Mouse (Mus musculus) adrenal gland, postnatal 4 days (tissue): Measurements from ENCODE around the gene Copg2. TPM values are rescaled to one million over a fixed set of nuclear protein-coding genes. Genes with fewer than 3 reads are reported as not detected.

Experiments used
- DNase-seq, 2 experiments: peaks; one replicate each; pipeline ENCODE4 v3.0.0; 2021 to 2022; ENCODE audit warnings: low spot score in 2 of 2, mixed read lengths in 2 of 2
- long read RNA-seq, 2 experiments: library from polyadenylated mRNA; stranded (forward); transcript quantifications; one replicate each; pipeline ENCODE4 v2.0.0; 2021
- total RNA-seq, 2 experiments: library from RNA; stranded (reverse); gene quantifications; 2 replicates each; pipeline ENCODE4 v1.2.3; 2021

Copg2 gene
- 10 to 100 TPM; 76.1 to 79.0 TPM for total RNA-seq
- long read RNA-seq, experiment 1, transcript Copg2-201 (24 exons, 3,961 nt): major isoform, 5 of 13 reads
- long read RNA-seq, experiment 1, partial matches to known transcripts: 2 of 13 reads
- long read RNA-seq, experiment 1, other reads (novel, unspliced or antisense): 4 of 13 reads
- long read RNA-seq, experiment 2, transcript Copg2-201 (24 exons, 3,961 nt): major isoform, 14 of 29 reads
- long read RNA-seq, experiment 2, partial matches to known transcripts: 5 of 29 reads
- long read RNA-seq, experiment 2, other reads (novel, unspliced or antisense): 7 of 29 reads

DNA sequence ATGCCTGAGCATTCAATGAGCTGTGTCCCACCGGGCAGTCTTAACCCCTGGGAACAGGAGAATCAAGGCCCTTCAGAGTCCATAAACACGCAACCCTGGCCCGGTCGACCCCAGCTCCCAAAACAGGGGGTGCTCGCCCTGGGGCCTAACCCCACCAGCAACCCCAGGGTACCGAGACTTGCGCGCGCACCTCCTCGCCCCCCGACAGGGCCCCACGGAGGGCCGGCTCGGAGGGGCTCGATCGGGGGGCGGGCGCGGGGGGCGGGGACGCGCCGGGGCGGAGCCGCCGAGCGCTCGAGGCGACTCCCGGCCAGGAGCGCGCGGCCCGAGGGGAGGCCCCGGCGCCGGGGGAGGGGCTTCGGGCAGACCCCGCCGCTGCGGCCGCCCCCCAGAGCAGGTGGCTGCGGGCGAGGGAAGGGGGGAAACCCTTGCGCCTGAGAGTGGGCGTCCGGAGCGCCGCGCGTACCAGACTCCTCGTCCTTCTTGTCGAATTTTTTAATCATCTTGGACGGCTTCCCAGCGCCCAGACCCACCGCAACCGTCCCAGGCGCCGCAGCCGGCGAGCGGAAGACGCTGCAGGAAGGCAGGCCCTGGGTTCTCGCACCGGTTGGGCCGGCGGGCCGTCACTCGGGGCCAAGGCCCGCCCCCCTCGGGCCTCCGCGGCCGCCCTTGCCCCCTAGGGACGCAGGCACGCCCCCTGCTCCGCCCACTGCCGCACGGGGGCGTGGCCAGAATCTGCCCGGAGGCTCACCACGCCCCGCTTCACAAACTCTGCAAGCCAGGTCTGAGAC is at the start of gene Copg2:
Copg2 (minus strand) TSS at position 600 of the 791 bp plus-strand sequence.
- peak; percentile 91 to 97 for DNase-seq

DNA sequence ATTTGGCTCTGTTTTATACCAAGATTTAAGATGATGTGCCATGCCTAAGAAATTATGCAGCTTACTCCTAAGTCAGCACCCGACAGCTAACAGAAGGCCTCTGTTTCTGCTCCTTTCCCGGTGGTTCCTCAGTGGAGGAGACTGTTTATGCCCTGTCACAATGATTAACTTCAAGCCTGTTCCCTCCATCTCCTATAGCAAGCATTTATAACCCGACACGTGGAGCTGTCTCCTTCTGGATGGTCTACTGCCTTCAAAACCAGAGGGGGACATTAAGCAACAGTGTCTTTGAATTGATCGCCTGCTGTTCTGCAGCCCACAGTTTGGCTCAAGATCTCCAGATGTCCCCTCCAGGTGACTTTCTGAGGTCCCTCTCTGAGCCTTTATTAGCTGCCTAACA is 42.7 kb upstream of the Copg2 start:
- DNase-seq: no peak

DNA sequence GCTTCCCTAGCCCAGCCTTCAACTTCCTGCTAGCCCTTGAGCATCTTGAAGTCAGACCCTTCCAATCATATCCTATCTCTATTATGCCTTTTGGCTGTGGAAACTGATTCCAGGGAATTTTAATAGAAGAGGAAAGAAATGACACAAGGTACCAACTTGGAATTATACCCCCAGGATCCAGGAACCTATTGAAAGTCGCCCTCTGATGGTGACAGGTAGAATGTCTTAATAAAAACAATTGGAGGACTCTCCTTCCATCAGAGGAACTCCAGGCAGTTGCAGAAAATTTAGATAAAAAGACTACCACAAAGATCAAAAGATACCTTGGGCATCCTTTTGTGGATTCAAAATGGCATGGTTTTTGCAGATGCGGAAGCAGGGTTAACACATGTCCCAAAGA is 26.2 kb upstream of the Copg2 start:
- DNase-seq: no peak

DNA sequence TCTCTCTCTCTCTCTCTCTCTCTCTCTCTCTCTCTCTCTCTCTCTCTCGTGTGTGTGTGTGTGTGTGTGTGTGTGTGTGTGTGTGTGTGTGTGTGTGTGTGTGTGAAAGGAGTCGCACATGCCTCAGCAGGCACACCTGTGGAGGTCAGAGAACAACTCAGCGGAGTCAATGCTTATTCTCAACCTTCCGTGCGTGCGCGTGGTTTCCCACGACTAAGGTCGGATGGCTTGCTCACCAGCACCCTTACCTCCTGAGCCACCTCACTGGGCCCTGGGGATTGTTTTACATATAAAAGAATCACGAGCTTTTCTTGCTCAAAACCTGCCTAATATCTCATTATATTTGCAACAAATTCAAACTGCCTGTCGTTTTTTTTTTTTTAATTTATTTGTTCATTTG is 25.2 kb upstream of the Copg2 start:
- no peak for DNase-seq

DNA sequence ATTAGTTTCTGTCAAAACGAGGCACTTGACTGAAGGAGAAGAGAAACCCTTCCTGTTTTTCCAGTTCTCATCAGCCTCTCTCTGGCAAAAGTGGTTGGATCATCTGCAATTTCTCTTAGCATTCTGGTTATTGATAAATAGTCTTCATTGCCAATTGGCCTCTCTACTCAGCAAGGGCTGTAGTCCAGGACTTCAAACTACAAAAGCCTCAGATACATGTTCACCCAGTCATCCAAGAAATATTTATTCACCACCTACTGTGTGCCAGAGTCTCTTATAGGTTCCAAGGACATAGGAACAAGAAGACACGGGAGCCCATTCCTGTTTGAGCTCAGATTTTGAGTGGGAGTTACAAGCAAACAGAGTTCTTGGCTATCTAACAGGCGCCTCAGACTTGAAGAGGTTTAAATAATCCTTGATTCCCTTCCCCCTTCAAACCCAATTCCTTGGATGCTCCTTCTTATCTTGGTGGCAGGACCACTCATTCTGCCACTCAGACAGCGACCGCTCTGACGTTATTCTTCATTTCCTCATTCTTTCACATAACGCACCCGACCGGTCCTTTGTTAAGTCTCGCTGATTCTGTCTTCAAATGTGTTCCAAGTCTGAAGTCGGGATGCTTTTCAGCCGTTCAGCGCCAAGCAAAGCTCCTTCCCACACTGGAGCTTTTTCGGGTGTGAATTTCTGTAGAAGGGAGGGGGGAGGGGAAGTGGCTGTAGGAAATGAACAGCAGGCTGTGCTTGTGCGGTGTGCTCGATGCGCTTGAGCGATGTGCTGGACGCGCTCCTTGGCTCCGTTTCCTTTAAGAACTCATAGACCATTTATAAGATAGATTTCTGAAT is 24.5 kb upstream of the Copg2 start:
- no peak for DNase-seq

DNA sequence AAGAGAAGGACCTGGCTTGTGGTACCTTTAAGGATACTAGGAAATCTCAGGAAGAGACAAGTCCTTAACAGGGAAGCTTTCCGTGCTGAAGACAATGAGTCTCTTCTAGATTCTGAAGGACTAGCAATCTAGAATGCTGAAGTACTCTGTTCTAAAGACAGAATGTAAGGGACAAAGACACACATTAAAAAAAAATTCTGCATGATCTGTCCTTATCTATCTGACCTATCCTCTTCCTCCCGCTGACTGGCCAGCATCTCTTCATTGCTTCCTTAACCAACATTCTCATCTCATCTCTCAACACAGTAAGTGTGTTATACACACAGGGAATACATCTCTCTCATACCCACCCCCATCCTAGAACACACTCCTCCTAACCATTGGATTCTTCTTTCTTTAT is 18.9 kb upstream of the Copg2 start, which contains the start of gene Tsga13:
Tsga13 (minus strand) TSS at position 101 of the 400 bp plus-strand sequence.
- DNase-seq: no peak

DNA sequence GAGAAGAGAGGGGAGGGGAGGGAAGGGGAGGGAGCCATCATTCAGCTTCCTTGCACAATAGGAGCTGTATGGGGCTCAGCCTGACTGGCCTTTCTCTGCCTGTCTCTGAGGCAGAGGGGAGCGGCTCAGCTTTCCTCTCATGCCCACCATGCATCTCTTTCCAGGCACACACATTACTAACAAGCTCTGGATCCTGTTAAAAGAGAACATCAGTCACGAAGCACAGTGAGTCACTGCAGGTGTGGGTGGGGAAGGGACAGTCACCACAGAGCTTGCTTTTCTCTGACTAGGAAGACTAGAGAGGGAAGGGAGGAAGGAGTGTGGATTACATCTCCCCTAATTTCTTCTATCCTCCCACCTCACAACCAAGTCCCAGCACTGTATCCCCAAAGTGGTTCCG is 11.4 kb upstream of the Copg2 start:
- DNase-seq: no peak

DNA sequence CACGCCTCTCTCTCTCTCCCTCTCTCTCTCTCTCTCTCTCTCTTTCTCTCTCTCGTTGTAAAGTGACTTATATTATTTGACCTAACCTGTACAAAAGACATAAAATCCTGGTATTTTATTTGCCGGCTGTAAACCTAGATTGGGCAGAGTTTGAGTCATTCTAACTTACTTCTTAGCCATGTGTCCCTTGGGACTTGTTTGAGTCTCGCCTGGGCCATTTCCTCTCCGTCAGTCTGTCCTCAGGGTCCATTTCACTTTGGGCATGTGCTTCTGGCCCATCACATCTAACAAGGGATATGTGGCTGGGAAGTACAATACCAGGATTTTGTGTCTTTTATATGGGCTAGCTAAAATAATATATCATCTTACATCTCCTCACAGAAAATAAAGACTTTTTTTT is 8.3 kb upstream of the Copg2 start:
- no peak for DNase-seq

DNA sequence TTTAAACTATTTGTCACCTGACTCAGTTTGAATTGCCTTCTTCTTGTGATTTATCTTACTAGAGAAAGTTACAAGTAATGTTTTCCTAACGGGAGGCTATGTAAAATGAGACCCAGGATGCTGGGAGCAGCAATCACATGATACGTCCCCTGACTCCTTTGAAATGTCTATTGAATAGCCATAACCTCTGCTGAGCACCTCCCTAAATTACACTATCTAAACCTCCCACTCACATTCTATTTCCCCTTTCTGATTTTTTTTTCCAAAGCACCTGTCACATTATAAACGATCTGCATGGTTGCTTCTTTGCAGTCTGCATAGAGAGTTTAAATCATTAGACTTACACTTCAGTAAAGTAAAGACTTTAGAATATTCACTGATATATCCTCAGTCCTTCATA is 7.4 kb upstream of the Copg2 start:
- DNase-seq: no peak

DNA sequence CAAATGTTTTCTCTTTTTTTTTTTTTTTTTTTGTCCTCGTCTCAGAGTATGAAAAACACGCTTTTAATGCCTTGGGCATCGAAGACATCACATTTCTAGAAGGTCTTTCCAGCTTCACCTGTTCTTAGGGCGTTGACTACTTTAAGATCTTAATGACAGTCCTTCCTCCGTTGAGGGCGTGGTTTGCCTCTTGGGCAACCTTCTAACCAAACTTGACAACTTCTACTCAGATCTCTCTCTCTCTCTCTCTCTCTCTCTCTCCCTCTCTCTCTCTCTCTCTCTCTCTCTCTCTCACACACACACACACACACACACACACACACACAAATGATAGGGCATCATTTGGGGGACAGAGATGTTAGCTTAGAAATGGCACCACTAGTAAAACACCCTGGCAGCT is 926 bp upstream of the Copg2 start:
- no peak for DNase-seq

DNA sequence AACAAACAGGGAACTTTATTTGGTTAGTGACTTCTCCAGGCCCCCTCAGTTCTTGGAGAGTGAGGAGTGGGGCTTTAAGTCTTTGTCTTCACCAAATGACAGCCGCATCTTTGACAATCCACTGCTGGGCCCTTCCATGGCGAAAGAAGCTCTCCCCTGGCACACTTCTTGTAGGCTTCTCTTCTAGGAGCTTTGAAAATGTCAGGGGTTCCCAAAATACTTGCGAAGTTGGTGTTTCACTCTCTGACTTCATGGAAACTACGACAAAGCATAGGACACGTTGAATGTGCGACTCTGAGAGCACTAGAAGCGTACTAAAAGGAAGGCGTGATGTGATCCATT is 363 bp upstream of the Copg2 start:
- no peak for DNase-seq

DNA sequence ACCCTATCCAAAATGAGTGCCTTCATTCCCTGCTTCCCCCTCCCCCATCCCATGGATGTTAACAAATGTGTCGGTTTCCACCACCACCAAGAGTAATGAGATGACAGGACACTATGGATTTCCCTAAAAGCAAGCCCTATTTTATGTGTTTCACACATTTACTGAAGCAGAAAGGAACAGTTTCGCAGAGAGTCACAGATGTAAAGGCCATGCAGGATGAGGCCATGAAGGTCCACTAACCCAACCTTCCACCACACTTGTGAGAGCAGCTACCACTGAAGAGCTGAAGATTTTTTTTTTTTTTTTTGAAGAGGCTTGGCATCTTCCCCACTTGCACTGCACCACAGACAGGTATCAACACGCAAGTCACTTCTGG is 787 bp downstream of the Copg2 start:
- no peak for DNase-seq

DNA sequence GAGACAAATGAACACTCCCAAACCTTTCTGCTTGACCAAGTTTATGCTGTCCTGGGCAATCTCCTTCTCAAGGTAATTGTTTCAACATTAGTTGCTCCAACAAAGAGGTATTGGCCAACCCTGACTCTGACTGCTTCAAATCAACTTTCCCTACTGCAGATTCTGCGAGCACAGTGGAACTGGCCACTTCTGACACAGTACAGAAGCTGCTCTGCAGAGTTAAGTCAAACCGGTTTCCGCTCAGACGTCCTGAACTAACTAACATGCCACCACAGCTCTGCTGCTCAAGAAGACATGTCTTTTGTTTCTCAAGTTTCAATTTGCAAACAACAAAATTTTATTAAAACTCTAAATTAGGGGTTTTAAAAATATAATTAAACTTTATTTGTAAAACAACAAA is 3.5 kb downstream of the Copg2 start:
- DNase-seq: no peak

DNA sequence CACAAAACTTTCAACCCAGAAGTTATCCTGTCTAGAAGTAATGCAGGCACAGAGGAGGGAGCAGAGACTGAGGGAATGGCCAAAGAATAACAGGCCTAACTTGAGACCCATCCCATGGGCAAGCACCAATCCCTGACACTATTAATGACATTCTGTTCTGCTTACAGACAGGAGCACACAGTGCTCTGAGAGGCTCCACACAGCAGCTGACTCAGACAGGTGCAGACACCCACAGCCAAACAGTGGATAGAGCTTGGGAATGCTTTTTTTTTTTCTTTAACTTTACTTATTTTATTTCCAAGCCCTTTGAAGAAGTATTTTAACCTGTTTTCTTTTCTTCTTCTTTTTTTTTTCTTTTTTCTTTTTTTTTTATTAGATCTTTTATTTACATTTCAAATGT is 4.8 kb downstream of the Copg2 start:
- no peak for DNase-seq

DNA sequence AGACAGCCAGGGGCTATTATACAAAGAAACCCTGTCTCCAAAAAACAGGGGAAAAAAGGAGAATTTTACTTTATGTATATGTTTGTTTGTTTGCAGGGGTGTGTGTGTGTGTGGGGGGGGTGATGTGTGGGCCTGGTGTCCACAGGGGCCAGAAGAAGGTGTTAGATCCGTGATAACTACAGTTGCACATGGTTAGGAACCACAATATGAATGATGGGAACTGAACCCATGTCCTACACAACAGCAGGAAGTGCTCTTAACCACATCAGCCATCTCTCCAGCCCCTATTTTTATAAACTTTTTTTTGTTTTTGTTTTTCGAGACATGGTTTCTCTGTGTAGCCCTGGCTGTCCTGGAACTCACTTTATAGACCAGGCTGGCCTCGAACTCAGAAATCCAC is 11.7 kb downstream of the Copg2 start:
- no peak for DNase-seq

DNA sequence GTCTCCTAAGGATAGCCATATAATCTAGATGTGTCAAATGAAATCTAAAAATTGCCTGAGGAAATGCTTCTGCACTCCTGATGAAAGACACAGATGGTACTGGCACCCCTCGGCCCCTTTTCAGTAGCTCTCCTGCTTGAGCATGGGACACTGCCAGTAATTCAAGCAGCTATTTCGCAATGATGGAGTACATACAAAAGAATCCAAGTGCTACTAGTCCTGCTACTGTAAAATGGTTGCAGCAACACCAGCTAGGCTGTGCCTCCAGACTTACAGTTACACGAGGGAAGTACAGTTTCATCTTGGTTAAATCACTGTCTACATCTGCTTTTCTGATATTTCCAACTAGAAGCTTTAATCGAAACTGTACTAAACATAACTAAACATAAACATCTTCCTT is 13.1 kb downstream of the Copg2 start:
- no peak for DNase-seq

DNA sequence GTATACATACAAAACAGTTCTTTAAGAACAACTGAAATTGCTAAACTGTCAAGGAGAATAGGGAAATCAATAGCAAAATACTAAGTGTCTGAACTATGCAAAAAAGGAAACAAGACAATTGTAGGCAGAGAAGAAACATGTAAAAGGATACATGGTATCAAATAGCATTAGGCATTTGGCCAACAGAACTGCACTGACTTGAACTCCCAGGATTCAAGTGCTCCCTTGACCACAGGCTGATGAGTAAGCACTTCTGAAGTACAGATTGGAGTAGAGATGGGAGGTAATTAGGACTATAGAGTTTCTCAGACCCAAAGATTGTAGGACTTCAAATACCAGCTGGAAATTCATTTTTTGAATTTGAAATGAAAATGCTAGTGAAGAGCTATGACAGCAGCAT is 19.9 kb downstream of the Copg2 start:
- no peak for DNase-seq

DNA sequence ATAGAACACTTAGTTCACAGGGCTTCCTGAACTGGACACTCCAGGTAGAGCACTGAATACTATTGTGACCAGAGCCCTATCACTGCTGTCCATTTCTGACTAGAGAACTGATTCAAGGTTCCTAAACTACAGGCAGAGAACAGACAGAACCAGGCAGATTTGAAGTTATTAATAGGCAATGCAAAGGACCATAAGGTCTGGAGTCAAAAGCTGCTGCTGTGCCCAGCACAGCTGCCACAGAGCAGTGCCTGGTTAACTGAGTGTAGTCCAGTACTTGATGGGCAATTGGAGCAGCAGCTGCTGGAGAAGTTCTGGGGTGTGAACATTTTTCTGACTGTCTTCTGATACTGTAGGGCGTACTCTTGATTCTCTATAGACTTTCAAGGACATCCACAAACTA is 30.1 kb downstream of the Copg2 start:
- DNase-seq: no peak

DNA sequence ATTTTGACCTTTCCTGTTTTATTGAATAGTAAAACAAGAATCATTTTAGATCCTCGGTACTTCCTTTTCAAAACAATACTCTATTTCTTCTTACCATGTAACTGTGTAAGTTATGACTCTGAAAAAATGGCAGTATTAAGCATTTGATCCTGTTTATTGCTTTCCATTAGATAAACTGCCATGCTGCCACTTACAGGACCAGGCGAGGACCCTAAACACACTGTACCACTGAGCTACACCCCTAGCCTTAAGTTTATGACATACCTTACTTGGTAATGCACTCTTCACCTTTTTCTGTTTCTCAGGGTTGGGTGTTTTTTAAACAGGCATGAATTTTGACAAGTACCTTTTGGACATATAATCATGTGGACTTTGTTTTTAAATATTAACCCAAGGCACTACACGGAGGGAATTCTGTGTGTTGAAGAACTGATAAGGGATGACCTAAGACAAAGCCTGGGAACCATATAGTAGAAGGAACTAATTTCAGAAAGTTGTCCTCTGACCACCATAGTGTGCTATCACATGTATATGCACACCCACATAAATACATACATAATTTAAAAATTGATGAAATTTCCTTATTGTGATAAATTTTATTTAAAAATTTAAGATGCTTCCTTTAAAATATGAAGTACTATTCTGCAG is 31.4 kb downstream of the Copg2 start:
- DNase-seq: no peak

DNA sequence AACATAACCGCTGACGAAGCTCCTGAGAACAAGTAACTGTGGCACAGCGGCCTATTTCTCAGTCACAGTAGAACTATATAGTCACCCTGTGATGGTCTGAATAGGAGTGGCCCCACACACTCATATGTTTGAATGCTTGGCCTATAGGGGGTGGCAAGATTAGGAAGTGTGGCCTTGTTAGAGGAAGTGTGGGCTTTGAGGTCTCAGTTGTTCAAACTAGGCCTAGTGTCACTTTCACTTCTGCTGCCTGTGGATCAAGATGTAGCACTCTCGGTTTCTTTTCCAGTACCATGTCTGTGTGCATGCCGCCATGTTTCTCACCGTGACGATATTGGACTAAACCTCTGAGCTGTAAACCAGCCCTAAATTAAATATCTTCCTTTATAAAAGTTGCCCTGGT is 40.6 kb downstream of the Copg2 start:
- no peak for DNase-seq

DNA sequence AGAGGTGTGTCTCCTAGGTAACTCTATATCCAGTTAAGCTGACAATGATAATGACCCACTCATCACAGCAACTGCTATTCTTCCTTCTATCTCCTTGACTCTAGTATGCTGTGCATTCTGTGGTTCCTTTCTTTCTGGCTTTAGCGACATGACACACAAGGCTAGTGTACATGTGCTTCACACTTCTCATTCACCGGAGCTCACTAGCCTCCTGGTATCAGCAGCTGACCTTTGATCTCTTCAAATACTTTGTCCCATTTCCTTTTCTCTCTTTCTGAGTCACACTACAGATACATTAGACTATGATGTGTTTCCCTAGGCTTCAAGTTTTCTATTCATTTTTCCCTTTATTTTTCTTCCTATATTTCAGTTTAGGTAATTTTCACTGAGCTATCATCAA is 41.4 kb downstream of the Copg2 start:
- DNase-seq: no peak

DNA sequence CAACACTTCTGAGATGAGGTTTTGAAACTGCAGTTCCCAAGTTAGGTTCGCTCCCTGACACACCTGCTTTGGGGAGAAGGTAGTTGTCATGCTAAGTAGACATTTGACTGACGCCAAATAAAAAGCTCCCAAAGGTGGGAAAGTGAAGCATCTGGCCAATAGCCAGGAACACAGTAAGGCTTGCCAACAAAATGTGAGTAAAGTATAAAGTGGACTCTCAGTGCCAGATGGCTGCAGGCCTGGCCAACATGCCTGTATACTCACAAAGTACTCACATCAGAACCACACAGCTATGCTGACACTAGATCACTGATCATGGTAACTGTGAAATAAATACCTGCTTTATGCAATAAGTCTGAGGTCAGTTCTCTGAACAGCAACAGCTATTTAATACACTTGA is 46.8 kb downstream of the Copg2 start:
- no peak for DNase-seq
